In genomic region chr9:83265736-83266135, GRCm38 (mm10) we compare ENCODE assay signal across 19 mouse cellular contexts.
DNase-seq lines count a peak whose midpoint lies in the region; ATAC-seq and TF ChIP-seq lines count a peak whose summit lies in the region.
"Had no signal": no experiment of that assay in that cellular context is flagged by ENCODE, and none has a peak within 500 bp of the region (broad histone marks: within the 10 kb centered on the region; RNA-seq: fewer than 3 reads in every experiment).

No protein-coding gene starts in this region.

- H3K4me3 ChIP-seq in gastrocnemius, adult 2 months, result no peak overlapping the region
- no peak overlapping the region for H3K4me3 ChIP-seq in layer of hippocampus, adult 2 months
- no peak overlapping the region for H3K4me3 ChIP-seq in CH12.LX (replicated peaks in 1 of 3; ENCODE audit: low read depth in 2 of 3, low read length in 2 of 3, poor library complexity in 1 of 3)
- H3K4me3 ChIP-seq: heart, embryonic 10.5 days; limb, embryonic 12.5 days; midbrain, embryonic 12.5 days had no signal

- no peaks in the 10 kb centered on the region for H3K36me3 ChIP-seq in CH12.LX (replicated peaks in 1 of 2; ENCODE audit: control insufficient read depth in 1 of 2, insufficient read depth in 1 of 2, low read length in 1 of 2)
- H3K36me3 ChIP-seq: heart, embryonic 10.5 days; limb, embryonic 12.5 days; midbrain, embryonic 12.5 days had no signal

- intact Hi-C loops in gastrocnemius, adult 2 months (cut with DNase I), result loop anchor here (10.0 kb wide), 1 partner anchor 291 kb away; the partner anchor contains the start of gene Phip
- intact Hi-C loops in gastrocnemius, postnatal 36 days (cut with DNase I), result no loop called here

- dilution Hi-C loops in CH12.LX (cut with MboI; ENCODE audit: extremely low pct_ligation_motif_present, extremely low pct_unique_long_range_greater_than_20kb, low sequenced_read_pairs), result no loop called here

- in situ Hi-C loops in CH12.LX (cut with MboI; ENCODE audit: low pct_ligation_motif_present, low pct_unique_long_range_greater_than_20kb, low sequenced_read_pairs), result no loop called here

- H3K79me2 ChIP-seq in CH12.LX (replicated peaks; ENCODE audit: control insufficient read depth, extremely low read depth, insufficient read depth, poor library complexity, severe bottlenecking), result no peaks in the 10 kb centered on the region

- peak; percentile 21; the same call in 1 of the 2 replicates for TF ChIP-seq CTCF in gastrocnemius, adult 2 months (IDR thresholded peaks at IDR 0.05)
- TF ChIP-seq CTCF in layer of hippocampus, adult 2 months (conservative IDR thresholded peaks at IDR 0.05), result peak; percentile 37
- peak in 1 of 2 experiments; percentile 44; a peak in 2 of 4 replicates for TF ChIP-seq CTCF in CH12.LX (conservative IDR thresholded peaks at IDR 0.05 in 1 of 2, IDR thresholded peaks at IDR 0.05 in 1 of 2; ENCODE audit: low read depth in 2 of 2, low read length in 2 of 2)
- TF ChIP-seq CTCF in brain, embryonic 14.5 days (IDR thresholded peaks at IDR 0.05; ENCODE audit: borderline replicate concordance, extremely low read depth, insufficient read depth, insufficient read length), result no peak

- no peak for TF ChIP-seq POLR2A in CH12.LX (IDR thresholded peaks at IDR 0.05; ENCODE audit: low read depth, low read length)
- no peak for TF ChIP-seq POLR2A in brain, embryonic 14.5 days (IDR thresholded peaks at IDR 0.05; ENCODE audit: borderline replicate concordance, extremely low read depth, insufficient read depth, insufficient read length, poor library complexity, severe bottlenecking)

- peak; percentile 54 for TF ChIP-seq RAD21 in CH12.LX (IDR thresholded peaks at IDR 0.05; ENCODE audit: low read depth, low read length)

- no peak for DNase-seq in gastrocnemius, adult 2 months
- DNase-seq in gastrocnemius, postnatal 36 days, result no peak
- DNase-seq in layer of hippocampus, adult 2 months (ENCODE audit: low spot score in 2 of 2), result no peak
- DNase-seq in layer of hippocampus, adult 11-12 months (ENCODE audit: low spot score), result no peak
- no peak for DNase-seq in CH12.LX (ENCODE audit: extremely low read depth)
- DNase-seq in brain, embryonic 14.5 days (ENCODE audit: low read depth), result peak; percentile 40
- DNase-seq in natural killer cell, adult 2 months (ENCODE audit: low spot score in 2 of 2), result no peak
- DNase-seq: adrenal gland, postnatal 10 days; cerebellum, adult 9-10 months; gastrocnemius, postnatal 14 days; heart, postnatal 36 days; right cerebral cortex, adult 18-20 months; thymus, adult 2 months had no signal

- H3K27ac ChIP-seq in gastrocnemius, adult 2 months, result no peak overlapping the region
- no peak overlapping the region for H3K27ac ChIP-seq in layer of hippocampus, adult 2 months
- no peak overlapping the region for H3K27ac ChIP-seq in CH12.LX (ENCODE audit: insufficient read depth, low read depth)
- H3K27ac ChIP-seq: heart, embryonic 10.5 days; limb, embryonic 12.5 days; macrophage; midbrain, embryonic 12.5 days had no signal

- H3K27me3 ChIP-seq in CH12.LX (replicated peaks), result no peaks in the 10 kb centered on the region
- H3K27me3 ChIP-seq: limb, embryonic 12.5 days; midbrain, embryonic 12.5 days had no signal

- no peaks in the 10 kb centered on the region for H3K9me3 ChIP-seq in CH12.LX (replicated peaks; ENCODE audit: low read length)
- H3K9me3 ChIP-seq: heart, embryonic 10.5 days; limb, embryonic 12.5 days; midbrain, embryonic 12.5 days had no signal

- no peak overlapping the region for H3K4me2 ChIP-seq in CH12.LX (ENCODE audit: insufficient read depth, low read depth, poor library complexity, severe bottlenecking)
- H3K4me2 ChIP-seq: limb, embryonic 12.5 days; midbrain, embryonic 12.5 days had no signal

- H3K9ac ChIP-seq in CH12.LX (ENCODE audit: insufficient read depth, low read depth), result no peak overlapping the region
- H3K9ac ChIP-seq: limb, embryonic 12.5 days; midbrain, embryonic 12.5 days had no signal

- H3K4me1 ChIP-seq in CH12.LX (ENCODE audit: control insufficient read depth in 1 of 2, insufficient read depth in 2 of 2), result peaks cover 0 to 3% of the 10 kb centered on the region in 2 experiments; a peak in 1 of 4 replicates
- H3K4me1 ChIP-seq: heart, embryonic 10.5 days; limb, embryonic 12.5 days; midbrain, embryonic 12.5 days had no signal

- no peak for ATAC-seq in erythroid progenitor cell, adult 5-6 weeks (replicated peaks; ENCODE audit: low FRiP score, poor library complexity, severe bottlenecking)
- ATAC-seq: hindbrain, embryonic 16.5 days had no signal

- TF ChIP-seq EP300 in CH12.LX (IDR thresholded peaks at IDR 0.05; ENCODE audit: low read length), result no peak

TF ChIP-seq in CH12.LX, 34 proteins besides CTCF, POLR2A, EP300 and RAD21:
- TF ChIP-seq ELF1 (IDR thresholded peaks at IDR 0.05; ENCODE audit: low read depth, low read length), result no peak
- no peak for TF ChIP-seq RCOR1 (conservative IDR thresholded peaks at IDR 0.05; ENCODE audit: low read depth, low read length)
- no peak for TF ChIP-seq JUN (IDR thresholded peaks at IDR 0.05; ENCODE audit: insufficient read depth, low read depth, low read length)
- TF ChIP-seq SMC3 (IDR thresholded peaks at IDR 0.05; ENCODE audit: low read depth, low read length), result peak; percentile 29
- no peak for TF ChIP-seq E2F4 (IDR thresholded peaks at IDR 0.05; ENCODE audit: insufficient replicate concordance, low read depth, low read length)
- TF ChIP-seq MEF2A (IDR thresholded peaks at IDR 0.05; ENCODE audit: borderline replicate concordance, low read depth, low read length), result no peak
- no peak for TF ChIP-seq USF1 (IDR thresholded peaks at IDR 0.05; ENCODE audit: low read depth, low read length)
